Mouse (Mus musculus): ENCODE data around the gene Tmem179b. TPM values are rescaled to one million over a fixed set of nuclear protein-coding genes. Genes with fewer than 3 reads are reported as not detected.

Gene Tmem179b
- total RNA-seq, 2 experiments from 2014 or later = 48.6 to 50.0 TPM

- DNase-seq = peak; percentile 93
These were observed 11.9 kb upstream of the Tmem179b start, which contains the start of gene Taf6l for GRCm38 (mm10) chr19:8786008-8786781. TSS of gene Taf6l (minus strand) at chr19:8786417.

- peak; percentile 62 for DNase-seq
These were observed 719 bp upstream of the Tmem179b start for GRCm38 (mm10) chr19:8774951-8775421.

GRCm38 (mm10) chr19:8773409-8773808, 858 bp downstream of the Tmem179b start:
- DNase-seq = no peak

DNA sequence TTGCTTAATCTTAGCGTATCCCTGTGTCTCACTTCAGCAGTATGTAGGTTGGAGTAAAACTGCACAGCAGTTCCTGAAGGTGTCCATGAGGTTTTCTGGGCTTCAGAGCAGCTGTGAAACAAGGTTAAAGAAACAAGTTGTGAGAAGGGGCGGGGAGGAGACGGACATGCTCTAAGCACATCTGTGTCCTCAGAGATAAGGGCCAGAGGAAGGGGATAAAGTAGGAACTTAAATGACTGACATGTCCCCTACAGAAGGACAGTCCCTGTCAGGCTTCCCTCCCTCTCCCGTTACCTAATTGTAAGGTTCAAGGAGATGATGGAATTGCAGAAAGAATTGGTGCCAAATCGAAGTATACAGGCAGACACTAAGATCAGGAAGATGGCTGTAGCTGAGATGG, 1.3 kb downstream of the Tmem179b start:
- no peak for DNase-seq

GRCm38 (mm10) chr19:8770567-8771270, 3.5 kb downstream of the Tmem179b start, which contains the start of gene Tmem223:
TSS of gene Tmem223 (plus strand) at chr19:8770996.
- DNase-seq = peak; percentile 90

- DNase-seq = no peak
These were observed 8.7 kb downstream of the Tmem179b start for GRCm38 (mm10) chr19:8765562-8765961.

- DNase-seq = no peak
These were observed 11.0 kb downstream of the Tmem179b start for GRCm38 (mm10) chr19:8763276-8763675.

GRCm38 (mm10) chr19:8760757-8761156, 13.5 kb downstream of the Tmem179b start:
- no peak for DNase-seq

GRCm38 (mm10) chr19:8758899-8759298, 15.4 kb downstream of the Tmem179b start:
- no peak for DNase-seq

GRCm38 (mm10) chr19:8757471-8757998, 16.7 kb downstream of the Tmem179b start:
- no peak for DNase-seq

DNA sequence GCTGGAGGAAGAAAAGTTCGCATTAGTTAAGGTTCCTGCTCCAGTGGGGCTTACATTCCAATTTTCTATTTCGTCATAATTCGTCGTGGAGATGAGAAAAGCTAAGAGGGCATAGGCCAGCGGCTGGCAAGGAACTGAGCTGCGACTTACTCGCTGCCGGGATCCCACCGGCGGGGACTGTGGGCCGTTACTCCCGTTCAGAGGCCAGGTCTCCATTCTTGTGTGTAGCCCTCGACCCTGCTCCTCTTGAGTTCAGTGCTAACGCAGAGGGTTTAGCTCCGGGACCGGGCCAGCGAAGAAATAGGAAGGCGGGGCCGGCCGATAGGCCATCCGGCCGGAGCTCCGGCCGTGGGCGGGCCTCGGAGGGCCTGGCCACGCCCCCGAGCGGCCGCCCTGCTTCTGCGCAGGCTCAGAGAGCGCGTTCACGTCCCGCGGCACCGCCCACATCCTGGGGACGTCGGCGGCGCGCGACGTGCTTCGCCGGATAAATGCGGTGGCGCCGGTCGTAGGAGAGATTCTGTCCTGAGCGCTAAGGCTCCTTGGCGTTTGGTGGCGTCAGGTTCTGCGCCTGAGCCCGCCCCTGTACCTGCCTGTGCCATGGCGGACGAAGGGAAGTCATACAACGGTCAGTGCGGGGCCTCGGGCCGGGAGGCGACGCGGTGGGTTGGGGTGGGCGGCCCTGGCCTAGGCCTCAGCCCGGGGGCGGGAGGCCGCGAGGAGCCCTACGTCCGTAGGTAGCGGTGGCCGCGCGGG, 17.5 kb downstream of the Tmem179b start, which contains the start of gene Nxf1:
Gene Nxf1 (plus strand): TSS at position 439 of the 753 bp plus-strand sequence.
- peak; percentile 98 for DNase-seq

DNA sequence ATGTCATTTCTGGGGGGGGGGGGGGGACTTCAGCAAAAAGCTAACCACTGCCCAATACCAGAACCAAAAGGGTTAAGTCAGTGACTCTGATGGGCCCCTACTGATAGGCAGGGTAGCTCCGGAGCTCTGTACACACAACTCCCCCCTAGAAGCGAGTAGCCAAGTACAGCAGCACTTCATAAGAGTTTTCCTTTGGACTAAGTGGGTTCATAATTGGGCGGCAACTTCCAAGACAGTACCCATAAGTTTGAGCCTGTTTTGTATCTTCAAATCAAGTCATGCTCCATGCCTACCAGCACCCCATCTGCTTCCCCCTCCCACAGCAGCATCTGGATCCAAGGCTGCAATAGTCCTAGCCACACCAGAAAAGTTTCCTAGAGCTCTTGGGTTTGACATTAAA, 18.6 kb downstream of the Tmem179b start:
- no peak for DNase-seq

DNA sequence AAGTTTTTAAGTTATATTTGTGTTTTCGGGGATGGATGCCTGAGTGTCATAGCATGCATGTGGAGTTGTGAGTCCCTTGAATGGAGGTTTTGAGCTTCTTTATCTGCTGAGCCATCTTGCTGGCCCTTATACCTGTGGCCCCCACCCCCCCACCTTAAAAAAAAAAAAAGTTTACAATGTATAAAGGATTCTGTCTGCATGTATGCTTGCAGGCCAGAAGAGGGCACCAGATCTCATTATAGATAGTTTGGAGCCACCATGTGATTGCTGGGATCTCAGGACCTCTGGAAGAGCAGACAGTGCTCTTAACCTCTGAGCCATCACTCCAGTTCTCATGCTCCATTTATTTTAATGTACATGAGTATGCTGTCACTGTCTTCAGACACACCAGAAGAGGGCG, 26.9 kb downstream of the Tmem179b start:
- no peak for DNase-seq

GRCm38 (mm10) chr19:8745382-8745781, 28.9 kb downstream of the Tmem179b start:
- DNase-seq = no peak

- peak; percentile 21 for DNase-seq
These were observed 32.1 kb downstream of the Tmem179b start for GRCm38 (mm10) chr19:8742176-8742575.

DNA sequence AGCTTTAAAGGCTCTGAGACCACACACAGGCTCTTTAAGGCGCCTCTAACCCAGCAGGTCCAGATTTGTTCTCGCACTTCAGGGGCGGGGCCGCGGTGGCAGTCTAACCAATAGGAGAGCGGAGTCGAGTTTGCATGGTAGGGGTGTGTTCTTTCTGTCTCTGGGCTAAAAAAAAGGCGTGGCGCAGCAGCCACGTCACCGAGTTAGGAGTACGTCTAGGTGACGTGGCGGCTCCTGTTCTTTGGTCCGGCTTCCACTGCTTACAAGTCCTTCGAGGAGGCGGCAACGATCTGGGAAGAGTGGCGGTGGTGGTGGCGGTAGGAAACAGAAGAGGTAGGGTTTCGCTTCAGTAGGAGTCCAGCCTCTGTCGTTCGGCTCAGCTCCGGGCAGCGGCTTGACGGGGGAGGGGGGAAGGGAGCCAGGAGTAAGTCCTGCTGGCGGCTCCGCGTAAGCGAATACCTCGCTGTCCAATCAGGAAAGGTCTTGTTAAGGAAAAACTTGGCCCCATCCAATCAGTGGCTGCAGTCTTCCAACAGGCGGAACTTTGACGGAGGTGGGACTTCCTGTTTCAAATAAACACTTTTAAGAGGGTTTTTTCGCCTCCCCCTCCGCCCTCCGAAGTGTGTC, 32.9 kb downstream of the Tmem179b start, which contains the start of gene Stx5a:
Gene Stx5a (plus strand): TSS at position 171 of the 627 bp plus-strand sequence.
- DNase-seq = peak; percentile 95

DNA sequence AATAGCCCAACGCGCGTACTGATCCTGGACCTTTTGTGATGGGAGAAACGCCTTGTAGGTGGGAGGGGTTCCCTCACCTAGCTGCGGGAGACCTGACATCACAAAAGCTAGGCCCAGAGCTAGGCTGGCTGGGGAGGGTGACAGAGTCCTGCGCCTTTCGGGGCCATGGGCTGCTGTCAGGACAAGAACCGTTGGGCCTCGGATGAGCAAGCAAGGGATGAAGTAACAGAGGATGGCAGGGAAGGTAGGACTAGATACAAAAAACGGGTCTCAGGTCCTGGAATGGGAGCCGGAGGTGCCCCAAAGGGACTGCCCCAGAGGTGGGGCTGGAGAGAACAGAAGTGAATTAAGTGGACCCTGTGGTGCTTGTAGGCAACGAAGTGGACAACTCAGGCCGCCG, 33.7 kb downstream of the Tmem179b start, which contains the start of gene 1700092M07Rik:
Gene 1700092M07Rik (plus strand): TSS at position 116 of the 400 bp plus-strand sequence.
- peak; percentile 19 for DNase-seq

DNA sequence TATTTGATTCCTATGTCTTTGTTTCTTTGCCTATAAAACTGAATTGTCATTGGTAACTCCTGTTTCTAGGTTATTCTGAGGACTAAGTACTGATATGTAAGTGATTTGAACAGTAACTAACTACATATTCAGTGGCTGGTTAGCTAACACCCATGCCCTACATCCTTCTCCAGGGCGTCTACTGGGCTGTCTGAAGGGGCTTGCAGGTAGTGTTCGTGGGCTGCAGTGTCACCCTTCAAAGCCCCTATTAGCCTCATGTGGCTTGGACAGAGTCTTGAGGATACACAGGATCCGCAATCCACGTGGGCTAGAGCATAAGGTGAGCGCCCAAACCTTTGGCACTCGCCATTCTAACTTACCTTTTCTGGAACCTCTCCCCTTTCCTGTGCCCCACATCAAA, 34.6 kb downstream of the Tmem179b start:
- DNase-seq = no peak

GRCm38 (mm10) chr19:8738911-8739310, 35.4 kb downstream of the Tmem179b start:
- DNase-seq = no peak

GRCm38 (mm10) chr19:8736160-8736467, 38.2 kb downstream of the Tmem179b start:
- DNase-seq = no peak

- DNase-seq = peak; percentile 96
These were observed 38.7 kb downstream of the Tmem179b start, which contains the start of gene Wdr74 for GRCm38 (mm10) chr19:8735389-8736159. TSS of gene Wdr74 (plus strand) at chr19:8735827.

Data from adrenal gland, postnatal 10 days (tissue).